Mouse (Mus musculus): ENCODE results near the gene Zscan4c. TPM values are rescaled to one million over a fixed set of nuclear protein-coding genes. Genes with fewer than 3 reads are reported as not detected.
"Not testable (repeated sequence)": the region's sequence is repeated elsewhere in the genome, so short reads cannot be mapped to it uniquely, and the experiment has no call there.

Gene Zscan4c
- polyA plus RNA-seq (2015; fragmentation: Nextera tagmentation; extraction: Ambion mirVana): not detected in 2 replicates

GRCm38 (mm10) chr7:11005445-11005844 lies at the start of gene Zscan4c:
Gene Zscan4c, plus strand, starts transcription at chr7:11005745.
- not testable (repeated sequence) for H3K4me3 ChIP-seq (ENCODE audit: low read depth, low read length); ATAC-seq (ENCODE audit: low FRiP score, low TSS enrichment); DNase-seq (ENCODE audit: low spot score); H3K4me1 ChIP-seq (replicated peaks; ENCODE audit: control insufficient read depth, insufficient read depth); H3K27me3 ChIP-seq (ENCODE audit: control insufficient read depth, insufficient read depth, low read length); H3K9me3 ChIP-seq (ENCODE audit: control insufficient read depth, low read length); H3K36me3 ChIP-seq (ENCODE audit: control insufficient read depth, insufficient read depth, low read length); H3K27ac ChIP-seq (replicated peaks); H3K9ac ChIP-seq (ENCODE audit: low read length); H3K4me2 ChIP-seq (replicated peaks; ENCODE audit: low read depth)
- WGBS: 80% methylated on average over 4 of the region's 4 CpGs

Small RNA genes within 50 kb of the gene (microRNA-seq; reads per million reads assigned to microRNA genes)
- not detected for gene Mir297-1

Other genes with a start within 250 kb of the Zscan4c start
- gene Zscan4b, start 100.7 kb upstream of the Zscan4c start, polyA plus RNA-seq (2015; fragmentation: Nextera tagmentation; extraction: Ambion mirVana): not detected in 2 replicates
- gene Zscan4-ps1, start 63.9 kb downstream of the Zscan4c start, polyA plus RNA-seq (2015; fragmentation: Nextera tagmentation; extraction: Ambion mirVana): not detected in 2 replicates
- not detected in 2 replicates for gene Zscan4d, start 160.4 kb downstream of the Zscan4c start, polyA plus RNA-seq (2015; fragmentation: Nextera tagmentation; extraction: Ambion mirVana)